Mouse (Mus musculus): ENCODE measurements around the gene Pakap.

Pakap gene

GRCm38 (mm10) chr4:57626921-57627320 is 58.9 kb downstream of the Pakap start:
- no peak for DNase-seq

DNA sequence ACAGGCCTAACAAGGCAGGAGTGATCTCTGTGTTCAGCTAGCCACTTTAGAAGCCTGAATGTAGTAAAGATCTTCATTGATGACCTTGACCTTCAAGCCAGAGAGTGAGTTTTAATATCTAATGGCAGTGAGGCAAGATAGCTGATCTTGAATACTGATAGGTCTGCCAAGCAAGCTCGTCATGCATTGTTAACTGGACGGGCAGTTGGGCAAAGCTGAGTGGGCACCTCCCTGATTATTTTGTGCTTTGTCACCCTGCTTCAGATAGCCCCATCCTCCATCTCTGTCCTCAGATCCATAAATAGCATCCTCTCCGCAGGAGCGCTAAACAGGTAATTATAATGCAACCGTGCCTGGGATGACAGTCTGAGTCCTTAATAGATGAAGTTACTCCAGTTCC is 64.4 kb downstream of the Pakap start:
- DNase-seq, result no peak

DNA sequence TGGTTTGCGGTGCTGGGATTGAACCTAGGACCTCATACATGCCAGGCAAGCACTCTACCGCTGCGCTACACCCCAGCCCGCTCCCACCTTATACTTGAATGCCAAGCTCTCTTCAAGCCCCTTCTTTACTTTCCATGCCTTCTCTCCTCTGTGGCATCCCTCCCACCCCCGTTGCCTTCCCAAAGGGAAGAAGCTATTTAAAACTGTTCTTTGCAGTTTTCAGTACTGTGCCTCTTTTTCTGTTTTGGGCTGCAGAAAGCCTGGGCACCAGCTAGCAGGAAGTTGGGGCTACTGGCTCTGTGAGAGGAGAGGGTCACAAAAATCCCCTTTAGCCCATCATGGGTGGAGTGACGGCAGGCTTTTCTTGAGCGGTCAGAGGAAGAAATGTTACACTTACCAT is 65.1 kb downstream of the Pakap start:
- no peak for DNase-seq

GRCm38 (mm10) chr4:57634956-57635355 is 67.0 kb downstream of the Pakap start:
- no peak for DNase-seq

GRCm38 (mm10) chr4:57636782-57637482 is 69.0 kb downstream of the Pakap start:
- no peak for DNase-seq

GRCm38 (mm10) chr4:57637636-57638386 is 69.8 kb downstream of the Pakap start:
- DNase-seq, result peak; percentile 41 to 46

DNA sequence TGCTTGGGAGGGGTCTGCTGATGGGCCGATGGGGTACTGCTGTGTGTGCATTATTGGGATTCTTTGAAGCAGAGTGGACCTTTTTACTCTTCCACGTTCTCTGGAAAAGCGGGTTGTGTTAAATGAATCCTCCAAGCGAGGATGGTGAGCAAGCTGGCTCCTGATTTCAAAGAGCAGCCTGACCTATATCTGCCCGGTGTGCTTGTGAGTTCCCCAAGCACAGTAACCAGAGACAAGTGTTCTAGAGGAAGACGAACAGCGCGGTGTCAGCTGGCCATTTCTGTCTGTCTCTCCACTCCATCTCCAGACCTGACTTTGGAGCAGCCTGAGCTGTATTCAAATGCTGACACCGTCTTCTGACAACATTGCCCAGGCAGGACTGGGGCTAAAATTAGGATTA is 71.0 kb downstream of the Pakap start:
- peak; percentile 11 to 21 for DNase-seq

DNA sequence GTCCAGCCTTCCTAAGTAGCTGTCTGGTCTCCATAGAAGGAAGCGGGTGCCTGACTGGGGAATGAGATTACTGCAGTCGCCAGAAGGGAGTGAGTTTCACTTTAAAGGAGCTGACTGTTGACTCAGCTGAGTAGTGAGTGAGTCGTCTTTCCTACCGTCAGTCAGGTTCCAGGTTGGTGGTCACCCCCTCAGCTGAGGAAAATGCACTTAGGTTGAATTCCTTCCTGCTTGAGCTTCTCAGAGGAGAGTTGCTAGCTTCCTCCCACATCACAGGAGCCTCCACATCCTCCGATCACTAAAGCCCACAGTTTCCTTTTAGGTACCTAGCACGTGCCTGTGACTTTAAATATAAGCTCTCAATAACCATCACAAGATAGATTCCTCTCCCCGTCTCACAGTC is 72.2 kb downstream of the Pakap start:
- no peak for DNase-seq

DNA sequence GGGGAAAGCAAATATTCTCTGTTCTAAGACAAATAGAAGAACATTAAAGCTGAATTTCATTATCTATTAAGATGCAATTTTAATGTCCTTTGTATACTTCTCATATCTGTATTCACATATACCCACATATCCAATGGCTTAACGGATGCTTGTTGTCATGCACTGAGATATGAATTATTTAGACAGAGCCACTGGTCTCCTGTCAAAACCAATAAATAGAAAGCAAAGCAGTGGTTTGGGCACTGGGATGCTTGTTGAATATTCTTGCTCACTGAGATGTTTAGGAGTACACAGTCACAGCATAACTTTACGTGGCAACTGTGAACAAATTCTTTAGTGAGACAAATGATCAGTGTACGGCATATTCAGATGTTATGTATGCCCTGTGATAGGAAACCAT is 73.0 kb downstream of the Pakap start:
- DNase-seq, result no peak

DNA sequence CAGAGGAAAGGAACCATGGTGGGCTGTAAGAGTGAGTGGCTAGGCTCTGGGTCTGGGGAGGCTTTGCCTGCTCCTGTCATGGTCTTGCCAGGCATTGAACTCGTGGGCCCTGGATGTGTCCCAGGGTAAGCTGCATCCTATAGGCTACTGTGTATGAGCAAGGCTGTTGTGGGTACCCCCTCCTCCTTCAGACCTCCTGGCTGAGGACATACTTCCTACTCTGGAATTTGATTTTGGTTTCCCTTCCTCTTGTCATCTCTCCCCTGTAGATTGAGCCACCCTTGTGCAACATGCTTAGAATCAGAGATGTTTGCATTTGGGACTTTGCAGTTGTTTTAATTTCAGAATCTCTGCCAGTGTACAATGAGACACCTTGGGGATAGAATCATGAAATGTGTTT is 83.0 kb downstream of the Pakap start:
- DNase-seq, result no peak

DNA sequence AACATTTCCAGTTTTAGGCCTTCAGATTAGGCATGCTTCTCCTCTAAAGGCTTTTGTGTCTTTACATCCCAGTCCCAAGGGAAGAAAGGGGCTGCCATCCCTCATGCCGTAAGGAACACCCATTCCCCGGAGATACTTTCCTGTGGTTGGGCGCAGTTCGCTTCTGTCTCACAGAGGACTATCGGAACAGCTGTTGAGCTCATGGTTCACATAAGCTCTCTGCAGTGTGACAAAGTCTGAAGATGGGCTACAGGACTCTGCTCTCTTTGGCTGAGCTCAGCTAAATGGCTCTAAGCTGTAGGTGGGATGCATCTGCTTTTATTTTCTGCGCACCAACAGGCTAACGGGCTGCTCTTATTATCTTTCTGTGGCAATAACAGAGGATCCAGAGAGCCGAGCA is 83.6 kb downstream of the Pakap start:
- no peak for DNase-seq

DNA sequence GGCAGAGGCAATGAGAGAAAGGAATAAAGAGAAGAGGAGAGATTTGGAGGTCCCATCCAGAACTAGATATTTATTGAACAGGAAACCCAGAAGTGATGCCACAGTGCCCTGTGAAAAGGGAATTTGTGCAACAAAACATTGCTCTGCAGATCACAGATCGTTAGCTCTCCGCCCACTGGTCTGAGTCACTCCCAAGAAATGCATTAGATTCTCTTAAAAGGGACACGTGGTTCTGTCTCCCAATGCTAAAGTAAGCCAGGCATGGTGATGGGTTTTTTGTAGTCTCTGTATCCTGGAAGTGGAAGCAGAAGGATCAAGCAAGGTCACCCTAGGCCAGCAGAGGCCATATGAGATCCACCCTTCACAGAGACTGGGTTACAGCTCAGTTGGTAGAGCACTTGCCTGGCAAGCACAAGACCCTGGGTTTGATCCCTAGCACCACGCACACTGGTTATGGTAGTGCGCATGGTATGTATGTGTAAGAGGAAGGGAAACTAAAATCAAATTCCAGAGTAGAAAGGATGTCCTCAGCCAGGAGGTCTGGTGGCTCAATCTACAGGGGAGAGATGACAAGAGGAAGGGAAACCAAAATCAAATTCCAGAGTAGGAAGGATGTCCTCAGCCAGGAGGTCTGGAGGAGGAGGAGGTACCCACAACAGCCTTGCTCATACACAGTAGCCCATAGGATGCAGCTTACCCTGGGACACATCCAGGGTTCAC is 84.4 kb downstream of the Pakap start:
- DNase-seq, result no peak

DNA sequence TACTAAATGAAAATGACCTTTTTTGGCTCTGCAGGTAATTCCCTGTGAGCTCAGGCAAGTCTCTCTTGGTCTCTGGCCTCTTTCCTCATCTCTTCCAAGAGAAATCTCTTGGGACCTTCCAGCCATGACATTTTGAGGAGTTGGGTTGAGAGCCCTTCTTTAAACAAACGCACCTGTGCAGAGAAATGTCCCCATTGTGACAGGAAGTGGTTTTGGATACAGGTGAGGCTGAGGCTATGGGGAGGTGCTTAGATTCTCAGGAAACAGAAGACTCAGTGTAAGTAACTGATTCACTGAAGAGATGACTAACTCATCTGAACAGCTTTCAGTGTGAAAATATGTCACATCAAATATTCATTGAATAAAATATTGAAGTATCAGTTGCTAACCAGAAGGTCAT is 88.0 kb downstream of the Pakap start:
- no peak for DNase-seq

DNA sequence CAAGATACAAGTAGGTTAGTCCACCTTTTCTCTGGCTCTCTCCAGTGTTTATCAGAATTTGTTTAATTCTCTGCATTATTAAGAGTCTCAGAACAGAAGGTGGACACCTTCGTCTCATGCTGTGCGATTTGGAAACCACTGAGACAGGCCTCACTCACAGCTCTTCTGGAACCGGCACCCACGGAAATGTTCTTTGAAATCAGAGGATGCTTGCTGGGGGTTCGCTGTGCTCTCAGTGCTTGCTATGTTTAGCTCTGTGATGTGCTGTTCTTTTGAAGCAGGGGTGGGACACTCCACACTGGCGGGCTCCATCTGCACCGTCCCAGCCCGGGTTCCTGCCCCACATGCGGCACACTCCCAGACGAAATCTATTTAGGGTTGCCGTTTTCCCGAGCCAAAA is 88.4 kb downstream of the Pakap start:
- DNase-seq, result peak in 1 of 2 experiments; percentile 23

DNA sequence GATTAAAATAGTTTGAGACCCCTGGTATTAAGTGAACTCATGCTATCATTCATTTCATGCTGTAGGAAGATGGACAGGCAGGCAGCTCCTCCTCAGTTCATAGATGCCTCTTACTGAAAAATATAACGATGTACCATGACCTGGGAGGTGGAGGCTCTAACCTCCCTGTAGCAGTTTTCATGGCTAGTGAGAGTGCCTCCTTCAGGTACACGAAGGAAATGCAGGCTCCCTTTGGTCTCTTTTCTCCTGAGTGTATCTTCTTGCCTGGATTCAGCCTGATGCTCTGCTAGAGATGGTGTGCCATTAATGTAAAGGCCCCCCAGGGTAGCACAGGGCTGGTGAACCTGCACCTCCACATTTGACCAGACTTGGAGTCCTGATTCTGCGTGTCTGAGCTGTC is 88.9 kb downstream of the Pakap start:
- DNase-seq, result no peak

DNA sequence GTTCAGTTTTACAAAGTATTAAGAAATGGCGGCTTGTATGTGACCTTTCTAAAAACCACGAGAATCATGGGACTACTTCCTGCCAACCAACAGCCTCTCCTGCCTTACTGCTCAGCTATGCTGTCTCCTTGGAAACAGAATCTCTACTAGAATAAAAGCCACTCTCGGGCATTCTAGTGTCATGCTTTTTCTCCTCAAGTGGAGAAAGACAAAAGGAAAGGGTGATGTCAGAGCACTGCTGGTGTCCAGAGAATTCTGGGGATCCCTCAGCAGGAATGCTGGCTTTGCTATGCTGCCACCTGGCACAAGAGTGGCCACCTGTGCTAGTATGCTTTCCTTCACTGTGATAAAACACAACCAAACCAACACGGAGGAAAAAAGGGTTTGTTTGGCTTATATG is 92.5 kb downstream of the Pakap start:
- peak; percentile 37 to 61 for DNase-seq

DNA sequence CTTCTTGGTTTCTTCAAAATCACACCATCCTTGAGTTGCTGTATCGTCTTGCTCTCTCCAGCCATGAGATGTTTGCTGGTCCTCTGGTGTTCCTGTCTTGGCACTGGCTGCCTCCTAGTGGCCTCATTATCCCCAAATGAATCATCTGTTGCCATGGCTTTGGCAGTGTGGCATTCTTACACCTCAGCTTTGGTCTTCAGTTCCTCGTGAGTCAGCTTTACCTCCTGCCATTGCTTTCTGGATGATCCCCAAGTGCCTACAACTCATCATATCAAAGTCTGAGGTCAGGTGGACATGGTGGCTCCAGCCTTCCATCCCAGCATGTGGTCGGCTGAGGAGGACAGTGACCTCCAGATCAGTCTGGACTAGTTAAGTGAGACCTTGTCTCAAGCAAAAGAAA is 98.1 kb downstream of the Pakap start:
- DNase-seq, result no peak

DNA sequence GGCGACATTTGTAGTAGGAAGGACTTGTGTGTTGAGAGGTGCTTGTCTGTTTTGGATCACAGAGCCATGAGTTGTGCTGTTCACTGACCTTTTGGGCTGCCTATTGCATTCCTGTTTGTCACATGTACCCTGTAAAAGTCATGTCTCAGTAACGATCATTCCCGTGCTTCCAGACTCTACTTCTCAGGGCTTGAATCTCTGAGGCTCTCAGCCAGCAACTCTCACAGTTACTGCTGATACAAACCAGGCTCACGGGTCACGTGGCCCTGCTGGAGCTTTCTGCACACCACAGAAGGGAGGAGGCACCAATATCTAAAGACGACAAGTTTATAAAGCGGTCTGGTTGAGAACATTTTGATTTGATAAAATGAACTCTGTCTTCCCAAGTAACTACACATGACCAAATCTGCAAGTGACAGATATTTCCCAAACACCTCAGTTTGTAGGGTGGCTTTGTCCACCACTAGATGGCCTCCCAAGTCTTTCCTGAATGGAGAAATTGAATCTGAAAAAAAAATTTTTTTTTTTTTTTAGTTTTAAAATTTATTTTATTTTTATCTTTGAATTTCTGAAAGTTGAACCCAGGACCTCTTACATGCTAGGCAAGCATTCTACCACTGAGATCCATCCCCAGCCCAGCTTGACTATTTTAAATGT is 103.0 kb downstream of the Pakap start:
- peak in 1 of 2 experiments; percentile 23 for DNase-seq

- no peak for DNase-seq
Observed at GRCm38 (mm10) chr4:57672541-57672940, 104.6 kb downstream of the Pakap start.

GRCm38 (mm10) chr4:57672996-57673906 is 105.3 kb downstream of the Pakap start:
- peak; percentile 94 to 95 for DNase-seq

GRCm38 (mm10) chr4:57674351-57674750 is 106.4 kb downstream of the Pakap start:
- DNase-seq, result no peak

DNA sequence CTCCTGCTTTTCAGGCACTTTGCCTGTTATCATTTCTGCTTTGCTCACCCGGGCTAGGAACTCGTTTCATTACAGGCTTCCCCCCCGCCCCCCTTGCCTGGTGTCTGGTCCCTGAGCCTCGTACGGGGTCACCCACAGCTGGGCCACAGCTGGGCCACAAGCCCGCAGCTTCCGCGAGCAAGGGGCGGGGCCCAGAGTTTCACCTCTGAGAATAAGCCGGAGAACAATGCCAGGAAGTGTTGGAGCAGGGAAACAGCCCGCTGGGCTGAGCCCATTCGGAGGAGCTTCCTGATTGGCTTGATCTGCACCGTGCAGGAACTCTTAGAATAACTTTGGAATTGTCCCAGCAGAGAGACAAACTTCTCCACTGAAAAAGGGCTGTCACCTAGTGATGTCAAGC is 107.4 kb downstream of the Pakap start:
- DNase-seq, result peak in 1 of 2 experiments; percentile 12

Measured in cerebellum, postnatal 14 days (tissue).